Mouse (Mus musculus): ENCODE results near the gene Kdm1a. TPM values are rescaled to one million over a fixed set of nuclear protein-coding genes. Genes with fewer than 3 reads are reported as not detected.
A peak's percentile ranks its signal among the peaks of the same experiment; 100 is the strongest.

The Kdm1a gene
- polyA plus RNA-seq, 1 experiment from 2014 or later = 21.4 TPM

DNA sequence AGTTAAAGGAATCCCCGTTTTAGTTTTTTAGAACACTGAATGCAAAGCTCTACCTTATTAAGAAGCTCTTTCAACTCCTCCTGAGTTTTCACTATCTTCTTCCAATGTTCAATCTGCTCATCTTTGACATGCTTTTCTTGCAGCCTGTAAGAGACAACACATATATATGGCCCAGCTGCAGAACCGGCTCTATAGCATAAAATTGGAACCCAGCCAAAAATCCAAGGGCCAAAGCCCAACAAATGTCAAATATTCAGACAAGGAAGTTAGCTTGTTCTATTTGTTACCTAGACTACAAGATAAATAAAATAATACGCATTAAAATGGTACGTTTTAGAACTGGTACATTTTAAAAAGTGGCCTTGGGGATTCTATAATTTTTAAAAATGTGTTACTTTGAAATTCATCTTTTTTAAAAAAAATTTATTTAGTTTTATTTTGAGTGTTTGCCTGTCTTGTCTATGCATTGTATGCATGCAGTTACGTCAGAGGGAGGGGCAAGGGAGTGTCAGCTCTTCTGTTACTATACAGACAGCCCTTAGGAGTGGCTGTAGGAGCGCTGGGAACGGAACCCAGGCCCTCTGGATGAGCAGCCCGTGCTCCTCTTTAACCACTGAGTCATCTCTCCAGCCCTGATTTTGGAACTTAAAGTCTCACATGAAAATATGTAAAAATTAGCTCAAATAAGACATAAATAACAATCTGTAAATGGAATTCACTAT is 42.1 kb downstream of the Kdm1a start:
- no peak overlapping the region for H3K4me3 ChIP-seq
- H3K9ac ChIP-seq = no peak overlapping the region
- no peak overlapping the region for H3K27ac ChIP-seq
- no peaks in the 10 kb centered on the region for H3K9me3 ChIP-seq (replicated peaks)
- H3K27me3 ChIP-seq = no peaks in the 10 kb centered on the region
- WGBS = 80% methylated on average over 8 of the region's 8 CpGs
- peaks cover 70% of the 10 kb centered on the region for H3K36me3 ChIP-seq
- no peak for ATAC-seq (replicated peaks; ENCODE audit: insufficient number of reproducible peaks, insufficient read depth, low FRiP score, low read depth)
- no peak overlapping the region for H3K4me2 ChIP-seq
- peaks cover 4% of the 10 kb centered on the region; the same call in 1 of the 2 replicates for H3K4me1 ChIP-seq (replicated peaks)

- ATAC-seq (replicated peaks; ENCODE audit: insufficient number of reproducible peaks, insufficient read depth, low FRiP score, low read depth) = no peak
- Histone ChIP-seq H3K4me2 (no peak overlapping the region), H3K27me3 (no peaks in the 10 kb centered on the region), H3K36me3 (peaks cover 67% of the 10 kb centered on the region), H3K9ac (no peak overlapping the region), H3K4me3 (no peak overlapping the region), H3K27ac (no peak overlapping the region), H3K9me3 (replicated peaks) (no peaks in the 10 kb centered on the region), H3K4me1 (replicated peaks) (0 out of 2 replicates have a peak, but pooled peaks cover 2% of the 10 kb centered on the region)
- WGBS = 83% methylated on average over 2 of the region's 2 CpGs
These were observed 42.8 kb downstream of the Kdm1a start for GRCm38 (mm10) chr4:136559690-136560089.

DNA sequence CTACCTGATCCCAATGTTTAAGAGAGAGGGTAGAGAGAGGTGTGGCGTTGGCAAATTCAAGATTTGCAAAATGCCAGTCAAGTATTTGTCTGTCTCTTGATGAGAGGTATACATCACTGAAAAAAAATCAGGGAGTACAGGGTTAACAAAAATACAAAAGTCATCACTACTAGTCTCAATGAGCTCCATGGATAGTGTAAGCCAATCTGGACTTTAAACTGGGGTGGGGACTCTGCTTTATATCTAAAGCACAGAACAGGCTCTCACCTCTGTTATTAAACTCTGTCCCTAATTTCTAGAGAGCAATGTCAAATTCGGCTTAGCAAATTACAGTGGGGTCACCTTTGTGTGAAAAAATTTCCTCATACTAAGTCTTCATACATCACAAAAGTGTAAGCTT is 44.9 kb downstream of the Kdm1a start:
- no peak for ATAC-seq (replicated peaks; ENCODE audit: insufficient number of reproducible peaks, insufficient read depth, low FRiP score, low read depth)
- Histone ChIP-seq H3K36me3 (peaks cover 74% of the 10 kb centered on the region), H3K27ac (no peak overlapping the region), H3K27me3 (no peaks in the 10 kb centered on the region), H3K4me2 (no peak overlapping the region), H3K9ac (no peak overlapping the region), H3K9me3 (replicated peaks) (no peaks in the 10 kb centered on the region), H3K4me1 (replicated peaks) (0 out of 2 replicates have a peak, but pooled peaks cover 5% of the 10 kb centered on the region), H3K4me3 (no peak overlapping the region)
- WGBS = 87% methylated on average over 2 of the region's 2 CpGs

- Histone ChIP-seq H3K4me1 (replicated peaks) (peaks cover 22% of the 10 kb centered on the region), H3K27ac (no peak overlapping the region), H3K9ac (no peak overlapping the region), H3K4me3 (no peak overlapping the region), H3K27me3 (no peaks in the 10 kb centered on the region), H3K9me3 (replicated peaks) (no peaks in the 10 kb centered on the region), H3K36me3 (peaks cover 80% of the 10 kb centered on the region), H3K4me2 (no peak overlapping the region)
- no peak for ATAC-seq (replicated peaks; ENCODE audit: insufficient number of reproducible peaks, insufficient read depth, low FRiP score, low read depth)
- 36% methylated on average over 1 of the region's 1 CpGs for WGBS
These were observed 49.4 kb downstream of the Kdm1a start for GRCm38 (mm10) chr4:136553108-136553507.

GRCm38 (mm10) chr4:136548381-136548801 is 54.1 kb downstream of the Kdm1a start:
- WGBS = 22% methylated on average over 1 of the region's 1 CpGs
- peaks cover 46% of the 10 kb centered on the region for H3K4me1 ChIP-seq (replicated peaks)
- no peak overlapping the region for H3K4me3 ChIP-seq
- H3K9ac ChIP-seq = no peak overlapping the region
- peaks cover 77% of the 10 kb centered on the region for H3K36me3 ChIP-seq
- H3K9me3 ChIP-seq (replicated peaks) = no peaks in the 10 kb centered on the region
- no peak overlapping the region for H3K4me2 ChIP-seq
- H3K27me3 ChIP-seq = no peaks in the 10 kb centered on the region
- peak; percentile 68; the same call in 1 of the 2 replicates for ATAC-seq (replicated peaks; ENCODE audit: insufficient number of reproducible peaks, insufficient read depth, low FRiP score, low read depth)
- peak overlapping the region; percentile 73 for H3K27ac ChIP-seq

DNA sequence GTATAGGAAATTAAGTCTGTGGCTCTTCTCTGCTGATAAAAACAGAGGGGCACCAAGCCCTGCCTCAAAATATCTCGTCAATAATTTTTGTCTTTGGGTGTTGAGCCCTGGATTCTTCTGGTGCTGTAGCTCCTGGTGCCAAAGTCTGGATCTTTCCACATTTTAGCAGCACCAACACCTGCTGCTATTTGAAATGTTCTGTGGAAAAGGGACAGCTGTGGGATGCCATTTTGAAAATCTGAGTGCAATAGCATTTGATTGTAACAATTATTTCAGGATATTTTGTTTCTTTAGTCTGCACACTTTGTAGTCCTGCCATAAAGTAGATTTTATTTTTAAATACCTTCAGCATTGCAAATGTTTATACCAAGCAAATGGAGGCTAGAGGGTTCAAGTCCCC is 54.8 kb downstream of the Kdm1a start:
- Histone ChIP-seq H3K4me1 (replicated peaks) (peaks cover 45% of the 10 kb centered on the region), H3K9me3 (replicated peaks) (no peaks in the 10 kb centered on the region), H3K27ac (peak overlapping the region; percentile 73), H3K4me2 (no peak overlapping the region), H3K36me3 (peaks cover 78% of the 10 kb centered on the region), H3K4me3 (no peak overlapping the region), H3K9ac (no peak overlapping the region), H3K27me3 (no peaks in the 10 kb centered on the region)
- WGBS = 62% methylated on average over 1 of the region's 1 CpGs
- ATAC-seq (replicated peaks; ENCODE audit: insufficient number of reproducible peaks, insufficient read depth, low FRiP score, low read depth) = no peak

DNA sequence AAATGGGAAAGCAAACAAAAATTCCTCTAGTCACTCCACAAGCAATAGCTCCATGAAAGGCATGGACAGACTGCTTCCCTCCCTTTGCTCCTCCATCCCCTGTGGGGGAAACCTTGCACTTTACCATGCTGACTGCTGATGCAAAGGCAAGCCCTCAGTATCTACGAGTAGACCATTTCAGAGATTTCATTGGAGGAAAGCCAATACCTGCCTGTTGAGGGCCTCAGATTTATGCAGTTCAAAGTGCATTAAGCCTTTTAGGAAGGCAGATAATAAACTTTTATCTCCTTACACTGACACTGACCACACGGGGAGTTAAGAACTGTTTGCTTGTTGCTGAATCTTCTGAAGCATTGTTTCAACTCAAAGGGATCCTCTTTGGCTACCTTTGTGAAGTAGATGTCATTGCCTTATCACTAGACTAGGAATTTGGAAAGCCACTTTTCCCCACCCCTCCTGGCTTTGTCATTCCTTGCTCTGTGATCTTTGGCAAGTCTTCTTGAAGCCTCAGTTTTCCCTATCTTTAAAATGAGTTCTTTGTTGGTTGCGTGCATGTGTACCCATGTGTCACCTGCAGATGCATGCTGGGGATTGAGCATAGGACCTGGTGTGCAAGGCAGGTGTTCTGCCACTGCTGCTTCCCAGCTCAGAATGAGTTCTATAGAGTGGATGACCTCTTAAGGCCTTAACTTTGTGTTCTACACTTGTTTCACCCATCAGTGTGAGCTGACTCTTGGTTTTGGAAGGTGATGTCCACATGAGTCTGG is 56.1 kb downstream of the Kdm1a start:
- no peak for ATAC-seq (replicated peaks; ENCODE audit: insufficient number of reproducible peaks, insufficient read depth, low FRiP score, low read depth)
- WGBS = 49% methylated on average over 3 of the region's 3 CpGs
- Histone ChIP-seq H3K4me3 (no peak overlapping the region), H3K9ac (no peak overlapping the region), H3K4me1 (replicated peaks) (peaks cover 49% of the 10 kb centered on the region), H3K36me3 (peaks cover 75% of the 10 kb centered on the region), H3K27ac (no peak overlapping the region), H3K4me2 (no peak overlapping the region), H3K27me3 (no peaks in the 10 kb centered on the region), H3K9me3 (replicated peaks) (no peaks in the 10 kb centered on the region)

GRCm38 (mm10) chr4:136545151-136545550 is 57.4 kb downstream of the Kdm1a start:
- WGBS = 92% methylated on average over 3 of the region's 3 CpGs

DNA sequence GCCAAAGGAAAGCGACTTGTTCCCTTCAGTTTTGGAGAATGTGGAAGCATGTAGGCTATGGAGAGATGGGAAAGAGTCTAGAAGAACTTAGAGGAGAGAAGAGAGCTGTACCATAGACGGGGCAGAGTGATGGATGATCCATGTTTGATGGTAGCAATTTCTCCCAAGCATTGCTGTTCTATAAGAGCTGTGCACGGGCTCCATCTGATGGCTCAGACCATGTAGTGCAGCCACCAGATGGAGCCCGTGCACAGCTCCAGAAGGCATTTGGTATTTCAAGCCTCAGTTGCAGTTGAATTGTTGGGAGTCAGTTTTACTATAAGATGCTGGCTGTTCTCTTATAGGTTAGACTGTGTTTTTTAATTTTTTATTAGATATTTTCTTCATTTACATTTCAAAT is 76.1 kb downstream of the Kdm1a start:
- ATAC-seq (replicated peaks; ENCODE audit: insufficient number of reproducible peaks, insufficient read depth, low FRiP score, low read depth) = peak; percentile 50; the same call in 1 of the 2 replicates
- no peak overlapping the region for H3K9ac ChIP-seq
- no peak overlapping the region for H3K4me2 ChIP-seq
- H3K27ac ChIP-seq = no peak overlapping the region
- peaks cover 3% of the 10 kb centered on the region; the same call in 1 of the 2 replicates for H3K36me3 ChIP-seq
- no peak overlapping the region for H3K4me3 ChIP-seq
- no peaks in the 10 kb centered on the region; the same call in 1 of the 2 replicates for H3K4me1 ChIP-seq (replicated peaks)
- H3K9me3 ChIP-seq (replicated peaks) = no peaks in the 10 kb centered on the region
- no peaks in the 10 kb centered on the region for H3K27me3 ChIP-seq
- WGBS = 24% methylated on average over 4 of the region's 4 CpGs

More at GRCm38 (mm10) chr4:136545151-136545550, 57.4 kb downstream of the Kdm1a start:
- no peak overlapping the region for H3K27ac ChIP-seq
- H3K36me3 ChIP-seq = peaks cover 70% of the 10 kb centered on the region
- no peaks in the 10 kb centered on the region for H3K27me3 ChIP-seq
- H3K4me1 ChIP-seq (replicated peaks) = peaks cover 49% of the 10 kb centered on the region
- H3K9ac ChIP-seq = no peak overlapping the region
- H3K4me2 ChIP-seq = no peak overlapping the region
- H3K9me3 ChIP-seq (replicated peaks) = no peaks in the 10 kb centered on the region
- ATAC-seq (replicated peaks; ENCODE audit: insufficient number of reproducible peaks, insufficient read depth, low FRiP score, low read depth) = no peak
- no peak overlapping the region for H3K4me3 ChIP-seq

GRCm38 (mm10) chr4:136524309-136524708 is 78.2 kb downstream of the Kdm1a start:
- peaks cover 3% of the 10 kb centered on the region; the same call in 1 of the 2 replicates for H3K36me3 ChIP-seq
- no peak overlapping the region for H3K9ac ChIP-seq
- no peak for ATAC-seq (replicated peaks; ENCODE audit: insufficient number of reproducible peaks, insufficient read depth, low FRiP score, low read depth)
- no peak overlapping the region for H3K4me3 ChIP-seq
- H3K9me3 ChIP-seq (replicated peaks) = no peaks in the 10 kb centered on the region
- WGBS = 88% methylated on average over 2 of the region's 2 CpGs
- H3K4me1 ChIP-seq (replicated peaks) = no peaks in the 10 kb centered on the region; the same call in 1 of the 2 replicates
- H3K4me2 ChIP-seq = no peak overlapping the region
- no peaks in the 10 kb centered on the region for H3K27me3 ChIP-seq
- no peak overlapping the region for H3K27ac ChIP-seq

DNA sequence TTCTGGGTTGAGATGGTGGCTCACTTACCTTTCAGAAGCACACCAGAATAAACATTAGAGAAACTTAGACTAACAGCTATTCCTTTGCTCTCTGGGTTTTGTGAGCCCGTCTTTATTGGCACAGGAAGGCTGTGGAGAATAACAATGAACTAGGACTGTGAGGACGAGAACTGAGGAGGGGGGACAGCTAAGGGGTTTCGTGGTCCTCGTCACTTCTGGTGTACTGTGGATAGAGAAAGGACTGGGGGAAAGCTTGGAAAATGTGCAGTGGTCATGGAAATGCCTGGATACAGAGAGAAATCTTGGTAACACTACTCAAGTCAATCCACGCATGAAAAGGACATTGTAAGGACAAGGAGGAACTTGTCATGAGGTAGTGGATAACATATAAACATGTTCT is 80.6 kb downstream of the Kdm1a start:
- H3K27me3 ChIP-seq = no peaks in the 10 kb centered on the region
- no peak overlapping the region for H3K4me2 ChIP-seq
- H3K9me3 ChIP-seq (replicated peaks) = no peaks in the 10 kb centered on the region
- WGBS = 70% methylated on average over 5 of the region's 5 CpGs
- no peak overlapping the region for H3K9ac ChIP-seq
- H3K36me3 ChIP-seq = no peaks in the 10 kb centered on the region
- ATAC-seq (replicated peaks; ENCODE audit: insufficient number of reproducible peaks, insufficient read depth, low FRiP score, low read depth) = no peak
- H3K4me3 ChIP-seq = no peak overlapping the region
- H3K27ac ChIP-seq = no peak overlapping the region
- no peaks in the 10 kb centered on the region; the same call in 1 of the 2 replicates for H3K4me1 ChIP-seq (replicated peaks)

All from heart, embryonic 15.5 days (tissue).